In genomic region chrX:12677396-12677795, GRCm38 (mm10) we compare ENCODE assay signal across 8 mouse cellular contexts. TPM values are rescaled to one million over a fixed set of nuclear protein-coding genes. Genes with fewer than 3 reads are reported as not detected.
A peak's percentile ranks its signal among the peaks of the same experiment; 100 is the strongest.
DNase-seq lines count a peak whose midpoint lies in the region; ATAC-seq lines count a peak whose summit lies in the region.

No protein-coding gene starts in this region.

- no peak overlapping the region for H3K9ac ChIP-seq in hindbrain, embryonic 11.5 days (ENCODE audit: low read depth, low read length)
- no peak overlapping the region for H3K9ac ChIP-seq in hindbrain, embryonic 16.5 days (ENCODE audit: low read depth, low read length)

- intact Hi-C loops in gastrocnemius, postnatal 36 days (cut with DNase I) = loop anchor here (5.0 kb wide), 2 partner anchors 115 to 175 kb away; no protein-coding TSS in a partner anchor
- intact Hi-C loops in left cerebral cortex, postnatal 25 days (cut with DNase I) = loop anchor here (5.0 to 10.0 kb wide), 2 partner anchors 160 to 397 kb away; partner anchors contain the start of gene Usp9x

- H3K36me3 ChIP-seq in hindbrain, embryonic 11.5 days (ENCODE audit: control insufficient read depth, insufficient read depth, low read length) = no peaks in the 10 kb centered on the region
- no peaks in the 10 kb centered on the region for H3K36me3 ChIP-seq in hindbrain, embryonic 16.5 days (ENCODE audit: control insufficient read depth, insufficient read depth, low read length)

- DNase-seq in hindbrain, embryonic 11.5 days (ENCODE audit: low spot score) = peak; percentile 77
- peak; percentile 39 for DNase-seq in MEL-GATA-1-ER (ENCODE audit: extremely low read depth, low read depth)
- DNase-seq in cerebellum, adult 8-10 months = peak; percentile 69
- DNase-seq in gastrocnemius, postnatal 36 days = peak; percentile 13 to 52
- peak; percentile 45 to 54 for DNase-seq in left cerebral cortex, postnatal 25 days (ENCODE audit: low spot score in 2 of 2)
- peak; percentile 7 for DNase-seq in ovary, postnatal 10 days (ENCODE audit: low spot score)
- DNase-seq in thymus, postnatal 25 days = peak; percentile 58

- H3K4me2 ChIP-seq in hindbrain, embryonic 11.5 days (replicated peaks; ENCODE audit: low read depth, low read length) = no peak overlapping the region
- no peak overlapping the region for H3K4me2 ChIP-seq in hindbrain, embryonic 16.5 days (ENCODE audit: low read length)

- 40% methylated on average over 6 of the region's 6 CpGs for WGBS in hindbrain, embryonic 11.5 days
- WGBS in hindbrain, embryonic 16.5 days = 29% methylated on average over 6 of the region's 6 CpGs

- H3K27ac ChIP-seq in hindbrain, embryonic 11.5 days (ENCODE audit: low read depth, low read length) = no peak overlapping the region
- no peak overlapping the region for H3K27ac ChIP-seq in hindbrain, embryonic 16.5 days (ENCODE audit: low read depth, low read length)

- H3K4me1 ChIP-seq in hindbrain, embryonic 11.5 days (replicated peaks; ENCODE audit: control insufficient read depth, insufficient read depth, low read length) = no peaks in the 10 kb centered on the region
- H3K4me1 ChIP-seq in hindbrain, embryonic 16.5 days (ENCODE audit: control insufficient read depth, insufficient read depth, low read depth, low read length) = no peaks in the 10 kb centered on the region

- no peak overlapping the region for H3K4me3 ChIP-seq in hindbrain, embryonic 11.5 days (ENCODE audit: low read depth, low read length)
- no peak overlapping the region for H3K4me3 ChIP-seq in hindbrain, embryonic 16.5 days (ENCODE audit: low read length)

- no peaks in the 10 kb centered on the region for H3K9me3 ChIP-seq in hindbrain, embryonic 11.5 days (ENCODE audit: control insufficient read depth, low read length)
- no peaks in the 10 kb centered on the region for H3K9me3 ChIP-seq in hindbrain, embryonic 16.5 days (ENCODE audit: control insufficient read depth, low read length)

- no peaks in the 10 kb centered on the region; the same call in 1 of the 2 replicates for H3K27me3 ChIP-seq in hindbrain, embryonic 11.5 days (ENCODE audit: control insufficient read depth, insufficient read depth, low read length)
- H3K27me3 ChIP-seq in hindbrain, embryonic 16.5 days (replicated peaks; ENCODE audit: control insufficient read depth, insufficient read depth, low read length) = no peaks in the 10 kb centered on the region

- no peak for ATAC-seq in hindbrain, embryonic 11.5 days (ENCODE audit: low FRiP score)
- ATAC-seq in hindbrain, embryonic 16.5 days = no peak

RNA-seq across cellular contexts. Expression of gene 1810030O07Rik, which starts 3.9 kb away (rescaled TPM):
- polyA plus RNA-seq in hindbrain, embryonic 11.5 days (2014; fragmentation: Nextera tagmentation; extraction: Ambion mirVana) = 36.5 and 41.0 TPM in 2 replicates
- 23.4 and 24.8 TPM in 2 replicates for polyA plus RNA-seq in hindbrain, embryonic 16.5 days (2015; fragmentation: Nextera tagmentation; extraction: Ambion mirVana)
- 1 to 10 TPM; 6.6 to 7.0 TPM for total RNA-seq in gastrocnemius, postnatal 36 days (2021)
- 10 to 100 TPM; 12.8 to 16.9 TPM for total RNA-seq in left cerebral cortex, postnatal 25 days (2021)

Comparison
In these comparisons a context has a peak if more than half of its experiments do, and no peak if none do; other contexts are left out.
1. DNase-seq: peak in every context shown above with its lines; median percentile 77 in hindbrain, embryonic 11.5 days; 69 in cerebellum, adult 8-10 months; 58 in thymus, postnatal 25 days; 50 in left cerebral cortex, postnatal 25 days; 39 in MEL-GATA-1-ER; 32 in gastrocnemius, postnatal 36 days; 7 in ovary, postnatal 10 days.